Mouse (Mus musculus): ENCODE measurements around the gene Gm20388. TPM values are rescaled to one million over a fixed set of nuclear protein-coding genes. Genes with fewer than 3 reads are reported as not detected.

Gene Gm20388
- polyA plus RNA-seq, 1 experiment from 2014 or later = not detected

GRCm38 (mm10) chr8:122679325-122679920 is 2768.8 kb downstream of the Gm20388 start:
- no peak for TF ChIP-seq CTCF (IDR thresholded peaks at IDR 0.05; ENCODE audit: low read depth)
- ATAC-seq = no peak
- Histone ChIP-seq H3K9ac (ENCODE audit: low read depth, low read length) (no peak overlapping the region), H3K27ac (ENCODE audit: low read depth, low read length) (no peak overlapping the region), H3K4me1 (replicated peaks; ENCODE audit: control insufficient read depth, insufficient read depth, low read length) (no peaks in the 10 kb centered on the region), H3K27me3 (replicated peaks; ENCODE audit: control insufficient read depth, insufficient read depth, low read length) (peaks cover 49% of the 10 kb centered on the region), H3K4me3 (ENCODE audit: low read depth, low read length) (no peak overlapping the region), H3K36me3 (ENCODE audit: control insufficient read depth, insufficient read depth) (no peaks in the 10 kb centered on the region), H3K4me2 (replicated peaks; ENCODE audit: low read depth) (peak overlapping the region; percentile 100; the same call in 1 of the 2 replicates), H3K9me3 (ENCODE audit: control insufficient read depth) (no peaks in the 10 kb centered on the region)
- 32% methylated on average over 11 of the region's 11 CpGs for WGBS

- TF ChIP-seq CTCF (IDR thresholded peaks at IDR 0.05; ENCODE audit: low read depth) = no peak
- Histone ChIP-seq H3K9me3 (ENCODE audit: control insufficient read depth) (no peaks in the 10 kb centered on the region), H3K4me3 (ENCODE audit: low read depth, low read length) (no peak overlapping the region), H3K4me1 (replicated peaks; ENCODE audit: control insufficient read depth, insufficient read depth, low read length) (no peaks in the 10 kb centered on the region), H3K4me2 (replicated peaks; ENCODE audit: low read depth) (no peak overlapping the region), H3K36me3 (ENCODE audit: control insufficient read depth, insufficient read depth) (no peaks in the 10 kb centered on the region), H3K27ac (ENCODE audit: low read depth, low read length) (no peak overlapping the region), H3K27me3 (replicated peaks; ENCODE audit: control insufficient read depth, insufficient read depth, low read length) (peaks cover 49% of the 10 kb centered on the region), H3K9ac (ENCODE audit: low read depth, low read length) (no peak overlapping the region)
- 25% methylated on average over 7 of the region's 7 CpGs for WGBS
- ATAC-seq = no peak
These were observed 2769.5 kb downstream of the Gm20388 start for GRCm38 (mm10) chr8:122680171-122680570.

GRCm38 (mm10) chr8:122682820-122683219 is 2772.2 kb downstream of the Gm20388 start:
- no peak for TF ChIP-seq CTCF (IDR thresholded peaks at IDR 0.05; ENCODE audit: low read depth)
- H3K27me3 ChIP-seq (replicated peaks; ENCODE audit: control insufficient read depth, insufficient read depth, low read length) = peaks cover 35% of the 10 kb centered on the region
- ATAC-seq = no peak

GRCm38 (mm10) chr8:122685097-122685861 is 2774.6 kb downstream of the Gm20388 start:
- no peak overlapping the region for H3K4me2 ChIP-seq (replicated peaks; ENCODE audit: low read depth)
- no peaks in the 10 kb centered on the region for H3K4me1 ChIP-seq (replicated peaks; ENCODE audit: control insufficient read depth, insufficient read depth, low read length)
- no peaks in the 10 kb centered on the region for H3K36me3 ChIP-seq (ENCODE audit: control insufficient read depth, insufficient read depth)
- H3K9ac ChIP-seq (ENCODE audit: low read depth, low read length) = no peak overlapping the region
- peaks cover 21% of the 10 kb centered on the region for H3K27me3 ChIP-seq (replicated peaks; ENCODE audit: control insufficient read depth, insufficient read depth, low read length)
- 54% methylated on average over 19 of the region's 19 CpGs for WGBS
- TF ChIP-seq CTCF (IDR thresholded peaks at IDR 0.05; ENCODE audit: low read depth) = no peak
- no peaks in the 10 kb centered on the region for H3K9me3 ChIP-seq (ENCODE audit: control insufficient read depth)
- no peak overlapping the region for H3K27ac ChIP-seq (ENCODE audit: low read depth, low read length)
- no peak overlapping the region for H3K4me3 ChIP-seq (ENCODE audit: low read depth, low read length)
- ATAC-seq = no peak

More at GRCm38 (mm10) chr8:122682820-122683219, 2772.2 kb downstream of the Gm20388 start:
- H3K9ac ChIP-seq (ENCODE audit: low read depth, low read length) = no peak overlapping the region
- WGBS = 78% methylated on average over 11 of the region's 11 CpGs
- no peak overlapping the region for H3K4me3 ChIP-seq (ENCODE audit: low read depth, low read length)
- H3K4me1 ChIP-seq (replicated peaks; ENCODE audit: control insufficient read depth, insufficient read depth, low read length) = no peaks in the 10 kb centered on the region
- H3K27ac ChIP-seq (ENCODE audit: low read depth, low read length) = no peak overlapping the region
- H3K36me3 ChIP-seq (ENCODE audit: control insufficient read depth, insufficient read depth) = no peaks in the 10 kb centered on the region
- H3K4me2 ChIP-seq (replicated peaks; ENCODE audit: low read depth) = no peak overlapping the region
- H3K9me3 ChIP-seq (ENCODE audit: control insufficient read depth) = no peaks in the 10 kb centered on the region

- H3K9ac ChIP-seq (ENCODE audit: low read depth, low read length) = no peak overlapping the region
- peaks cover 10% of the 10 kb centered on the region for H3K27me3 ChIP-seq (replicated peaks; ENCODE audit: control insufficient read depth, insufficient read depth, low read length)
- H3K4me1 ChIP-seq (replicated peaks; ENCODE audit: control insufficient read depth, insufficient read depth, low read length) = no peaks in the 10 kb centered on the region
- ATAC-seq = no peak
- H3K36me3 ChIP-seq (ENCODE audit: control insufficient read depth, insufficient read depth) = no peaks in the 10 kb centered on the region
- H3K27ac ChIP-seq (ENCODE audit: low read depth, low read length) = no peak overlapping the region
- no peak for TF ChIP-seq CTCF (IDR thresholded peaks at IDR 0.05; ENCODE audit: low read depth)
- WGBS = 63% methylated on average over 9 of the region's 9 CpGs
- no peak overlapping the region for H3K4me3 ChIP-seq (ENCODE audit: low read depth, low read length)
- no peak overlapping the region for H3K4me2 ChIP-seq (replicated peaks; ENCODE audit: low read depth)
- H3K9me3 ChIP-seq (ENCODE audit: control insufficient read depth) = no peaks in the 10 kb centered on the region
These were observed 2776.2 kb downstream of the Gm20388 start for GRCm38 (mm10) chr8:122686879-122687278.

- WGBS = 85% methylated on average over 1 of the region's 1 CpGs
- TF ChIP-seq CTCF (IDR thresholded peaks at IDR 0.05; ENCODE audit: low read depth) = no peak
- Histone ChIP-seq H3K9ac (ENCODE audit: low read depth, low read length) (no peak overlapping the region), H3K4me2 (replicated peaks; ENCODE audit: low read depth) (no peak overlapping the region), H3K27me3 (replicated peaks; ENCODE audit: control insufficient read depth, insufficient read depth, low read length) (no peaks in the 10 kb centered on the region), H3K27ac (ENCODE audit: low read depth, low read length) (no peak overlapping the region), H3K4me1 (replicated peaks; ENCODE audit: control insufficient read depth, insufficient read depth, low read length) (no peaks in the 10 kb centered on the region), H3K4me3 (ENCODE audit: low read depth, low read length) (no peak overlapping the region), H3K9me3 (ENCODE audit: control insufficient read depth) (no peaks in the 10 kb centered on the region), H3K36me3 (ENCODE audit: control insufficient read depth, insufficient read depth) (no peaks in the 10 kb centered on the region)
- ATAC-seq = no peak
These were observed 2778.7 kb downstream of the Gm20388 start for GRCm38 (mm10) chr8:122689315-122689714.
